Mouse (Mus musculus) midbrain, embryonic 11.5 days (tissue): ENCODE results near the gene Gm28308. TPM values are rescaled to one million over a fixed set of nuclear protein-coding genes. Genes with fewer than 3 reads are reported as not detected.

Experiments used
- ATAC-seq: fragments of 200-750 bp; cut with Nextera tagmentation; 2 replicates; pipeline ENCODE4 v1.8.0; 2017; ENCODE audit warnings: moderate TSS enrichment, moderate library complexity; ENCODE audit not compliant: low FRiP score
- DNase-seq: peaks from one replicate; pipeline ENCODE4 v3.0.0; 2015; ENCODE audit warnings: low spot score; ENCODE audit errors: missing footprints
- H3K27ac ChIP-seq: fragments of 300-500 bp; sonication (generic); 2 replicates; pipeline ENCODE4 v1.5.1; 2014; ENCODE audit warnings: low read depth, low read length
- H3K27me3 ChIP-seq: fragments of 300-500 bp; sonication (generic); 2 replicates; pipeline ENCODE4 v1.6.1; 2014; ENCODE audit warnings: mild to moderate bottlenecking, low read length, moderate library complexity, mixed read lengths; ENCODE audit not compliant: control insufficient read depth, insufficient read depth
- H3K36me3 ChIP-seq: fragments of 300-500 bp; sonication (generic); 2 replicates; pipeline ENCODE4 v1.6.1; 2014; ENCODE audit warnings: mild to moderate bottlenecking, low read length, moderate library complexity, mixed read lengths; ENCODE audit not compliant: control insufficient read depth, insufficient read depth
- H3K4me1 ChIP-seq: fragments of 300-500 bp; sonication (generic); 2 replicates; pipeline ENCODE4 v1.6.1; 2014; ENCODE audit warnings: low read length; ENCODE audit not compliant: control insufficient read depth, insufficient read depth
- H3K4me2 ChIP-seq: fragments of 300-500 bp; sonication (generic); 2 replicates; pipeline ENCODE4 v1.6.1; 2014; ENCODE audit warnings: mild to moderate bottlenecking, moderate library complexity
- H3K4me3 ChIP-seq: fragments of 300-500 bp; sonication (generic); 2 replicates; pipeline ENCODE4 v1.5.1; 2014; ENCODE audit warnings: low read depth, low read length
- H3K9ac ChIP-seq: fragments of 300-500 bp; sonication (generic); 2 replicates; pipeline ENCODE4 v1.6.1; 2014; ENCODE audit warnings: low read length
- H3K9me3 ChIP-seq: fragments of 300-500 bp; sonication (generic); 2 replicates; pipeline ENCODE4 v1.6.1; 2016; ENCODE audit warnings: low read length; ENCODE audit not compliant: control insufficient read depth
- WGBS: fragments of 180-500 bp; shearing (Covaris S2); extraction: QIAGEN DNeasy Blood & Tissue Kit; methylation state at CpG from one replicate; pipeline ENCODE4 v1.1.7; 2014; 5-methylcytosine and 5-hydroxymethylcytosine counted together
- polyA plus RNA-seq: library from polyadenylated mRNA; unstranded; fragments of >200 nt; fragmentation: Nextera tagmentation; extraction: Ambion mirVana; gene quantifications from 2 replicates; pipeline ENCODE4 v1.2.1, GENCODE M21; 2014

Gene Gm28308
- polyA plus RNA-seq, 1 experiment from 2014 or later, result not detected

DNA sequence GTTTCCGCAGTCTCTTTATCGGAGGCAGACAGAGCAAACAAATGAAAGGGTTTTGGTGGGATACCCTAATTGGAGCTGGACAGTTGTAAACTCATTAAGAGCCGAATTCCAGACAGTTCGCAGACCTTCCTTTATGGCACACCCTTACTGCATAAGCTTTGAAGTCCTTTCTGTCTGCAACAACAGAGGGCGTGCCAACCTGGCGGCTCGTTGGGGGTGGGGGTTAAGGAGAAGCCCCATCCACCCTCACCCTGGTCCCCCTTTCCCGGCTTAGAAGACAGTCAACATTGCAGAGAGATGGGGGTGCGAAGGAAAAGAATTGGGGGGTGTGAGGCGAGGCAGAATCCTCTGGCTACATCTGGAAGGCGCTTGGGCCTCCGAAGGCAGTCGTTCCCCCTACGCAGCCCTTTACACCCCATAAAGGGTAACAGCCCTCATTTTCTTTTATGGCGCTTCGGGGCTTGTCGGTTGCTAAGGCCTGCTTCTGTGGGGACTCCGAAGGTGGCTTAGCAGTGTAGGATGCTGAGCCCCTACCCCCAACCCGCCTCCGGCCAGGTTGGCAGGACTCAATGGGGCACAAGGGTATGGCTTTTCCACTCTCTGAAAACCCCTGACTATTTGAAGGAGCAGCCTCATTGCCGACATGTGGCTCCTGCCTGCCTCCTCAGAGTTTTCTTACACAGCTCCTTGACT is 9.0 kb upstream of the Gm28308 start:
- H3K27ac ChIP-seq, result no peak overlapping the region
- ATAC-seq (no peak), DNase-seq (peak; percentile 96)
- no peaks in the 10 kb centered on the region for H3K9me3 ChIP-seq
- H3K4me3 ChIP-seq, result no peak overlapping the region; the same call in 1 of the 2 replicates
- no peak overlapping the region for H3K4me2 ChIP-seq
- WGBS, result 8% methylated on average over 21 of the region's 21 CpGs
- peaks cover 7% of the 10 kb centered on the region for H3K4me1 ChIP-seq
- peaks cover 100% of the 10 kb centered on the region for H3K27me3 ChIP-seq
- H3K9ac ChIP-seq, result no peak overlapping the region
- no peaks in the 10 kb centered on the region for H3K36me3 ChIP-seq

DNA sequence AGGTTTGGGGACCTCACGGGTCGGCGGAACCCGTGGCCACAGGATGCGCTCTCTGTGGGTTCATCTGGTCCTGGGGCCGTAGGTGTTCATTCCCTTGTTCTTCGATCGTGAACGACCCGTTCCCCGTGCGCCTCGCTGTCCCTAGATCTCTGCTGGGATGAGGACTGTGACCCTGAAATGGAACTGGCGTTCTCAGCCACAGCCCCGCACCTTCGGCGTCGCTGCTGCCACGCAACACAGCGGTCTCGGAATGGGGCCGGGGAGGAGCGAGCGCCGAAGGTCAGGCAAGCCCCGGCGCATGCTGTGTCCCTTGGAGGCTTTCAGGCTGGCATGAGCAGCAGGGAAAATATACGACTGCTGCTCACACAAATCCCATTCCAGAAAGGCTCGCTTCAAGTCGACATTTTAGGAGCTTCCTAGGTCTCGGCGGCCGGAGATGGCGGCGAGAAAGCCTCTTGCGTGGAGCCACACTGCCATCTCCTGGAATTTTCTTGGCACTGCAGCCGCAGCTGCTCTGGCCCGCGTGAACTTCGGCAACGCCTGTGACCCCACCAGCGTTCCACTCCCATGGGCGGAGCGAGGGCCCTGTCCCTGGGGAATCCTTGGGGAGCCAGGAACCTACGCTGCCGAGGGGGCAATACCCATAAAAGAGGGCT is 8.3 kb upstream of the Gm28308 start, which contains the start of gene Hoxa7:
Hoxa7 (minus strand) TSS at position 518 of the 656 bp plus-strand sequence.
- H3K9ac ChIP-seq, result 0 out of 2 replicates have a peak within 1 kb of the TSS, but pooled peaks have one; percentile 12
- WGBS, result under 1% methylated on average over 46 of the region's 46 CpGs
- H3K27ac ChIP-seq, result no peak within 1 kb of the TSS
- H3K27me3 ChIP-seq, result peaks cover 100% of the 10 kb centered on the region
- H3K4me2 ChIP-seq, result peak within 1 kb of the TSS; percentile 66
- H3K4me1 ChIP-seq, result peaks cover 11% of the 10 kb centered on the region
- H3K9me3 ChIP-seq, result no peaks in the 10 kb centered on the region
- ATAC-seq (peak; percentile 58; the same call in 1 of the 2 replicates), DNase-seq (peak; percentile 96)
- H3K36me3 ChIP-seq, result no peaks in the 10 kb centered on the region
- H3K4me3 ChIP-seq, result peak within 1 kb of the TSS; percentile 32

DNA sequence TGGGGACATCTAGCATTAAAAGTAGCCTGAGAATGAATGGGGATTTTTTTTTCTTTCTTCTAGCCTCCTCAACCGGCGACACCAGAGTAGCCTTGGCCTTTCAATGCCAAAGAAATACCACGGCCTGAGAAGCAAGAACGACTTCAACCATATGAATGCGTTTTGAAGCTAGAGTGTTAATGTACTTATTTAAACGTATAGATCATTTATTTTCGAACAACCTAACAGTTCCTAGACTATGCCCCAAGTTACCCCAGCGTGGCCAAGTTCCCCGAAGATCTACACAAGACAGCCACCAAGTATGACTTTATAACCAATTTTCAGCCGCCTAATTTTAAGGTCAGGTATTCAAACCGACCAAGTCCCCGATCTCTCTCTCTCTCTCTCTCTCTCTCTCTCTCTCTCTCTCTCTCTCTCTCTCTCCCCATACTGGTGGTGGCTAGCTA is 7.7 kb upstream of the Gm28308 start:
- peaks cover 11% of the 10 kb centered on the region for H3K4me1 ChIP-seq
- WGBS, result 6% methylated on average over 12 of the region's 12 CpGs

DNA sequence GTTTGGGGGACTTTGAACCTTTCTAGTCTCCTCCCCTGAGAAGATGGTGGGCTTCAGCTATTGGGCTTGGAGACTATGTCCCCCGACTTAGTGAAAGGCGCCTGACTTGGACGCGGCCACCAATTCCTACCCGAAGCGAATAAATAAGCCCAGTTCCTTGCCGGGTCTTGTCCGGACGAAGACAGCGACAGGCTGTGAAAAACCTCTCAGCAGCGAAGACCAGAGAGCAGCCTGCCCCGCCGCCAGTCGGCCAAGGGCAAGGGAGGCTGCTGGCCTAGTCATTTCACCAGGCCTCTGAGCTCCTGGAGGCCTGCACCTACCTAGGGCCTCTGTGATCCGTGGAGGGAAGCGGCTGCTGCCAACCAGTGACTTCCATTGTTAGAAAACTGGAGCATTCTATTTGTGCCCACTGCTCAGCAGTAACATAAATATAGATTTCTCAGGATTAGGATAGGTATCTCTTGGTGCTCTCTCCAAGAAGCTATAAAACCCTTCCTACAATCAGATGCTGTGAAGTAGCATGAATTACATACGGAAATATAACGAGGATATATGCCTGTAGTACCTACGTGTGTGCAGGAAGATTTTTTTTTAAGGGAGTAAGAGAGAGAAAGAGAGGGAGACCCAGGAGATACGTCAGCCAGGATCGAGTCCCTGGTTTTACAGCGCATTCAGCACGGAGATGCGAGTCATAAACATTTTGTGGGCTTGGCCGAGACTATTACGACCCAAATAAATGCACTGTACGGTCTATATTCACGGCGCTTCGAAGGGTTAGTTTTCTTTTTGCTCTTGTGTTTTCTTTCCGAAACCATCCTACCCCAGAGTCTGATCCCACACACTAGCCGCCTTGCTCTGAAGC is 7.1 kb upstream of the Gm28308 start:
- Histone ChIP-seq H3K4me1 (peaks cover 11% of the 10 kb centered on the region), H3K4me3 (no peak overlapping the region), H3K9me3 (no peaks in the 10 kb centered on the region), H3K36me3 (no peaks in the 10 kb centered on the region), H3K27ac (no peak overlapping the region), H3K4me2 (no peak overlapping the region), H3K9ac (no peak overlapping the region), H3K27me3 (peaks cover 100% of the 10 kb centered on the region)
- DNase-seq, result peak; percentile 96
- no peak for ATAC-seq
- WGBS, result 12% methylated on average over 32 of the region's 32 CpGs

More for the DNA sequence above, 7.7 kb upstream of the Gm28308 start:
- ATAC-seq, result no peak
- Histone ChIP-seq H3K4me3 (no peak overlapping the region), H3K36me3 (no peaks in the 10 kb centered on the region), H3K9me3 (no peaks in the 10 kb centered on the region), H3K27ac (no peak overlapping the region), H3K4me2 (no peak overlapping the region; the same call in 1 of the 2 replicates), H3K27me3 (peaks cover 100% of the 10 kb centered on the region), H3K9ac (no peak overlapping the region)
- peak; percentile 95 for DNase-seq

DNA sequence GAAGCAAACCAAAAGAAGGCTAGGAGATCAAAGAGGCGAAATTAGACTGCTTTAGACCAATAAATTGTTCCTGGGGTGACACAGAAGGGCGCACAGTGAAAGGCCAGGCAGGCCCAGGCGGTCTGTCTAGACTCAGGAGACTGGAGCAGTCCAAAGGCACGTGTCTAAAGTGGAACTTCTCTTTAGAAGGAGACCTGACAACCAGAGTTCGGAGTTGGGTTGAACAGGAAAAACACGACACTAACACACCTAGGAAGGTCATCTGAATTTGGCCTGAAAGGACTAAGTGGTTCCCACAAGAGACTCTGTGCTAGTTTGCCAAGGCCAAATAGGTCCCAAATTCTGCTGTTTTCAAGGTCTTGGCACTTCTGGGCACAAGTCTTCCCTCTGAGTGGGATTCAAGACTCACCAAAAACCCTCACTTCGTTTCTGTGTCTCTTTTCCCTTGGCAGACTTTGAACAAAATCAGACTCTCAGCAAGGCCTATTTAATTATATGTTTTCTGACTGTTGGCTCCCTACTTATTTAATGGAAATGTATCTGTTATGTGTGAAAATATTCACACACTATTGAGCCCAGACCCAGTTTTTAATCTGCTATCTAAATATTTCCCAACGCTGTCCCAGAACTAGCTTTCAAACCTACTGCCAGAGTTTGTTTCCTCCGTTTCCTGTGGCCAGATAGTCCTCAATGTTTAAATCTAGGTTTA is 6.2 kb upstream of the Gm28308 start:
- H3K27me3 ChIP-seq, result peaks cover 100% of the 10 kb centered on the region
- ATAC-seq (no peak), DNase-seq (peak; percentile 97)
- no peak overlapping the region for H3K27ac ChIP-seq
- H3K36me3 ChIP-seq, result no peaks in the 10 kb centered on the region
- H3K9ac ChIP-seq, result no peak overlapping the region
- peaks cover 11% of the 10 kb centered on the region for H3K4me1 ChIP-seq
- no peaks in the 10 kb centered on the region for H3K9me3 ChIP-seq
- H3K4me2 ChIP-seq, result no peak overlapping the region
- H3K4me3 ChIP-seq, result no peak overlapping the region
- WGBS, result 15% methylated on average over 9 of the region's 9 CpGs

DNA sequence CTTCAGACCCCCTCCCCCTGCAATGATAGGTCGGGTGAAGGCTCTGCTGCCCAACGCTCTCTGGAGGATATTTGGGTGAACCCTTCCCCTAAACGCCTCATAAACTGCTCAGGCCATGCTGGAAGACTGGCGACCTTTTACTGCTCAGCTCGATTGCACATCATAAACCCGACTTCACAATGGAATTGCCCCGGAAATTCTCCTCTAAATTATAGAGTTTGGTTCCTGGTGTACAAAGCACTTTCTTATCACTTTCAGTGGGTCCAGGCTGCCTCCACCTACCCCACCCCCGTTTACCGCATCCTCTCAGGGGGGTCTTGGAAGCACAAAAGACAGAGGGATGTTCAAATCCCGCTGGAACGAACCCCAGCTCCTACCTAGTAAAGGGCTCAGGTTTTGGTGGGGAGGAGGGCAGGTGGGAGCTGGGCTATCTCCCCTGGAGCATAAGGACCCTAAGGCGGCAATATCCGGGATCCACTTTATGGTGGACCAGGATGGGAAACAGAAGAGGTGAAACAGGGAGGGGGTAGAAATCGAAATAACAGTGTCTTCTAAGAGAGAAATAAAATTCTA is 5.6 kb upstream of the Gm28308 start:
- no peak overlapping the region for H3K27ac ChIP-seq
- ATAC-seq (no peak), DNase-seq (peak; percentile 97)
- no peak overlapping the region for H3K4me3 ChIP-seq
- no peaks in the 10 kb centered on the region for H3K36me3 ChIP-seq
- H3K27me3 ChIP-seq, result peaks cover 100% of the 10 kb centered on the region
- peaks cover 11% of the 10 kb centered on the region for H3K4me1 ChIP-seq
- H3K9me3 ChIP-seq, result no peaks in the 10 kb centered on the region
- no peak overlapping the region for H3K9ac ChIP-seq
- no peak overlapping the region for H3K4me2 ChIP-seq
- WGBS, result 7% methylated on average over 14 of the region's 14 CpGs

DNA sequence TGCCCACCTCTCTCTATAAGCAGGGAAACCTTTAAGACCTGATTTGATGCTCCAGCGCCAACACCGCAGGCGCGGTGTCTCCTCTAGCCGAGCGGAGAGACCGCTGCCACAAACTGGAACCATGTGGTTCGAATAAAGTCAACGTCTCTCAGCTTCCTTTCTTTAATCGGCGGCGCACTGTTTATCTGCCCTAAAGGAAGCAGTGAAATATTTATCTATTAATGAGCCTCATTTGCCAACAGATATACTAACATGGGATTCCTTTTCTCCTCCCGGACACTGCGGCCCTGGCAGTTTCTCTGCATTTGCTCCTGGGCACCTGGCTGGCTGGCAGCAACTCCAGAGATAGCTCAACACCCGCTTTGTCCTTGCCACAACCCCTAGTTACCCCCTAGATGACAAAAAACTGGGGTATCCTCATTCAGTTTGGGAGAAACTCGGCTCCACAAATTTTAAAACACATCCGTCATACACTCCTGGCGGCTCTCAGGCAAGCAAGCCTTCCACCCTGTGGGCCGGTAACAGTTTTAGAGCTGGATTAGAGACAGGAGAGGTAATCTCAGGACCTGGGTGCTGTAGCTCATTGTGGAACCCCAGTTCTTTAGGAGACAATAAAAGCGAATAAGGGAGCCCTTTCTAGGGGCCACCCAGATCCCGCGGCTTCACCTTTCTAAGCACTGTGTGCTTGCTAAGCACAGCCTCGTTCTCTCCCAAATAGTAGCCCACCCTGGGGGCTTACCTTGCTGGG is 4.9 kb upstream of the Gm28308 start:
- Histone ChIP-seq H3K9me3 (no peaks in the 10 kb centered on the region), H3K36me3 (no peaks in the 10 kb centered on the region), H3K27me3 (peaks cover 100% of the 10 kb centered on the region), H3K4me2 (no peak overlapping the region), H3K4me3 (no peak overlapping the region), H3K4me1 (peaks cover 11% of the 10 kb centered on the region), H3K27ac (no peak overlapping the region), H3K9ac (no peak overlapping the region)
- 5% methylated on average over 23 of the region's 23 CpGs for WGBS
- ATAC-seq (no peak), DNase-seq (peak; percentile 95)

DNA sequence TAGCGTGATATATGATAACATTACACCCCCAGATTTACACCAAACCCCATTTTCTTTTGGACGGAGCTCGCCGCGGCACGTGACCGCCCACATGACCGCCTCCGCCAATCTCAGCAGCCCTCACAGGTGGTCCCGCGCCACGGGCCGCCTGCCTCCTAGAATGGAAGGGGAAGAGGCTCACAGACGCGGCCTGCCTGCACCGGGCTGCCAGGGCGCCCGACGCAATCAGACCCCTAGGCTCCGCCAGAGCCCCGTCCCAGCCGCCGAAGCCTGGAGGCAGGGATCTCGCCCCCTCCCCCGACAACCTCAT is 4.3 kb upstream of the Gm28308 start:
- Histone ChIP-seq H3K27me3 (peaks cover 100% of the 10 kb centered on the region), H3K4me3 (peak overlapping the region; percentile 26), H3K36me3 (no peaks in the 10 kb centered on the region), H3K9me3 (no peaks in the 10 kb centered on the region), H3K4me2 (peak overlapping the region; percentile 42), H3K4me1 (peaks cover 11% of the 10 kb centered on the region), H3K27ac (no peak overlapping the region), H3K9ac (no peak overlapping the region)
- under 1% methylated on average over 24 of the region's 25 CpGs for WGBS
- DNase-seq, result peak; percentile 94
- ATAC-seq, result peak; percentile 57
